Mouse (Mus musculus) small intestine, adult 2 months (tissue): ENCODE measurements at regions not wholly inside any gene's neighbourhood (a gene's known extent, or its start where the extent isn't known, plus 50 kb on each side); places are given as distances from the start of the nearest gene placed in this dataset.

ENCODE experiments used
- H3K27ac ChIP-seq: fragments of 200-500 bp; 2 replicates; pipeline ENCODE4 v1.5.1; 2012; ENCODE audit warnings: low read depth, low read length, control low read depth, inconsistent platforms; ENCODE audit not compliant: insufficient read depth
- H3K27me3 ChIP-seq: fragments of 200-500 bp; 2 replicates; pipeline ENCODE4 v1.6.1; 2012; ENCODE audit warnings: mild to moderate bottlenecking, moderate library complexity, low read length, inconsistent platforms; ENCODE audit not compliant: control insufficient read depth, insufficient read depth
- H3K36me3 ChIP-seq: fragments of 200-500 bp; 2 replicates; pipeline ENCODE4 v1.6.1; 2012; ENCODE audit warnings: mild to moderate bottlenecking, low read length, control low read depth, inconsistent platforms; ENCODE audit not compliant: control insufficient read depth, insufficient read depth
- H3K4me1 ChIP-seq: fragments of 200-500 bp; 2 replicates; pipeline ENCODE4 v1.6.1; 2012; ENCODE audit warnings: low read length, inconsistent platforms, mixed read lengths; ENCODE audit not compliant: control insufficient read depth, insufficient read depth, insufficient read length
- H3K4me3 ChIP-seq: fragments of 200-500 bp; 2 replicates; pipeline ENCODE4 v1.5.1; 2012; ENCODE audit warnings: low read depth, mild to moderate bottlenecking, control low read depth, inconsistent platforms, low read length, moderate library complexity
- CTCF ChIP-seq: fragments of 200-500 bp; IDR thresholded peaks from 2 replicates; pipeline ENCODE4 v1.5.1; 2012; ENCODE audit warnings: low read depth, mild to moderate bottlenecking, control low read depth, inconsistent platforms, low read length, moderate library complexity, mixed read lengths; ENCODE audit not compliant: insufficient replicate concordance, insufficient read length; ENCODE audit errors: extremely low read depth
- POLR2A ChIP-seq: fragments of 200-500 bp; IDR thresholded peaks from 2 replicates; pipeline ENCODE4 v1.6.1; 2012; ENCODE audit warnings: low read depth, mild to moderate bottlenecking, control low read depth, inconsistent platforms, low read length, moderate library complexity
- WGBS: fragments of 180-500 bp; shearing (Covaris S2); methylation state at CpG from one replicate; pipeline ENCODE4 v1.1.7; 2018; 5-methylcytosine and 5-hydroxymethylcytosine counted together

GRCm38 (mm10) chr16:70045547-70045946 is 182.0 kb upstream of the Speer2 start:
- Histone ChIP-seq H3K27ac (no peak overlapping the region), H3K4me1 (no peaks in the 10 kb centered on the region), H3K4me3 (no peak overlapping the region), H3K27me3 (no peaks in the 10 kb centered on the region), H3K36me3 (no peaks in the 10 kb centered on the region)
- TF ChIP-seq POLR2A (no peak), CTCF (no peak)

GRCm38 (mm10) chr16:70046009-70046408 is 182.5 kb upstream of the Speer2 start:
- no peak overlapping the region for H3K4me3 ChIP-seq
- WGBS, result 36% methylated on average over 4 of the region's 4 CpGs
- H3K27ac ChIP-seq, result no peak overlapping the region
- no peaks in the 10 kb centered on the region for H3K4me1 ChIP-seq
- H3K27me3 ChIP-seq, result no peaks in the 10 kb centered on the region
- TF ChIP-seq CTCF (no peak), POLR2A (no peak)
- H3K36me3 ChIP-seq, result no peaks in the 10 kb centered on the region

GRCm38 (mm10) chr16:70049850-70050249 is 186.3 kb upstream of the Speer2 start:
- H3K4me1 ChIP-seq, result no peaks in the 10 kb centered on the region
- H3K4me3 ChIP-seq, result no peak overlapping the region
- TF ChIP-seq CTCF (no peak), POLR2A (no peak)
- 81% methylated on average over 2 of the region's 2 CpGs for WGBS
- no peaks in the 10 kb centered on the region for H3K27me3 ChIP-seq
- no peak overlapping the region for H3K27ac ChIP-seq
- H3K36me3 ChIP-seq, result no peaks in the 10 kb centered on the region

GRCm38 (mm10) chr16:70071471-70071870 is 207.9 kb upstream of the Speer2 start:
- no peaks in the 10 kb centered on the region for H3K4me1 ChIP-seq
- no peak overlapping the region for H3K4me3 ChIP-seq
- no peaks in the 10 kb centered on the region for H3K27me3 ChIP-seq
- H3K36me3 ChIP-seq, result no peaks in the 10 kb centered on the region
- no peak overlapping the region for H3K27ac ChIP-seq
- 77% methylated on average over 4 of the region's 4 CpGs for WGBS
- TF ChIP-seq CTCF (no peak), POLR2A (no peak)

GRCm38 (mm10) chr16:70073740-70074139 is 210.2 kb upstream of the Speer2 start:
- H3K4me1 ChIP-seq, result no peaks in the 10 kb centered on the region
- H3K36me3 ChIP-seq, result no peaks in the 10 kb centered on the region
- H3K27me3 ChIP-seq, result no peaks in the 10 kb centered on the region
- WGBS, result 84% methylated on average over 2 of the region's 2 CpGs
- TF ChIP-seq CTCF (no peak), POLR2A (no peak)
- no peak overlapping the region for H3K27ac ChIP-seq
- H3K4me3 ChIP-seq, result no peak overlapping the region

GRCm38 (mm10) chr16:70079497-70079896 is 216.0 kb upstream of the Speer2 start:
- no peak overlapping the region for H3K4me3 ChIP-seq
- no peaks in the 10 kb centered on the region for H3K4me1 ChIP-seq
- WGBS, result 87% methylated on average over 10 of the region's 10 CpGs
- H3K27me3 ChIP-seq, result no peaks in the 10 kb centered on the region
- H3K36me3 ChIP-seq, result no peaks in the 10 kb centered on the region
- TF ChIP-seq CTCF (no peak), POLR2A (no peak)
- no peak overlapping the region for H3K27ac ChIP-seq

GRCm38 (mm10) chr16:70091291-70091690 is 222.5 kb upstream of the Gbe1 start:
- Histone ChIP-seq H3K27ac (no peak overlapping the region), H3K36me3 (no peaks in the 10 kb centered on the region), H3K27me3 (no peaks in the 10 kb centered on the region), H3K4me1 (no peaks in the 10 kb centered on the region), H3K4me3 (no peak overlapping the region)
- 79% methylated on average over 4 of the region's 4 CpGs for WGBS
- TF ChIP-seq POLR2A (no peak), CTCF (no peak)

GRCm38 (mm10) chr16:70091963-70092362 is 221.8 kb upstream of the Gbe1 start:
- WGBS, result 85% methylated on average over 5 of the region's 5 CpGs
- H3K27me3 ChIP-seq, result no peaks in the 10 kb centered on the region
- TF ChIP-seq POLR2A, result no peak
- TF ChIP-seq CTCF, result no peak
- no peak overlapping the region for H3K27ac ChIP-seq
- H3K4me3 ChIP-seq, result no peak overlapping the region
- H3K4me1 ChIP-seq, result no peaks in the 10 kb centered on the region
- H3K36me3 ChIP-seq, result no peaks in the 10 kb centered on the region
